Mouse (Mus musculus): ENCODE measurements around the gene 2300009A05Rik.

2300009A05Rik gene

DNA sequence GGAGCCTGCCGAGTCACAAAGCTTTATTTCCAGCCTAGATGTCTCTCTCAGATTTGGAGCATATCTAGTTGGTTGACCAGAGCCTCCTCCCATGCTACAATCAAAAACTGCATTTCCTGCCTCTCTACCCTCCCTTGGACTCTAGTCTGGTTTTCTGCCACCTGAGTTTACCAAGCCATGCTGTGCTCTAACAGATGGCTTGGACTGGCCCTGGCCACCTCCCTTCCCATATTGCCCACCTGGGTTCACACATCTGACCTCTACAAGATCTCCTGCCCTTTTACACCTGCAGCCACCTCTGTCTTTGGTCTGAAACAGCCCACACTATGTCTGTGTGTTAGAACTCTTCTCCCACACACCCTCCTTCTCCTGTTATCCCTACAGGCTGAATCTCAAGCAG is 50.9 kb downstream of the 2300009A05Rik start:
- DNase-seq (ENCODE audit: low spot score in 2 of 2): no peak

- no peak for DNase-seq (ENCODE audit: low spot score in 2 of 2)
Measured at GRCm38 (mm10) chr9:63346029-63346428, 53.0 kb downstream of the 2300009A05Rik start.
